8 mouse cellular contexts compared by ENCODE assay signal in the genomic region with DNA sequence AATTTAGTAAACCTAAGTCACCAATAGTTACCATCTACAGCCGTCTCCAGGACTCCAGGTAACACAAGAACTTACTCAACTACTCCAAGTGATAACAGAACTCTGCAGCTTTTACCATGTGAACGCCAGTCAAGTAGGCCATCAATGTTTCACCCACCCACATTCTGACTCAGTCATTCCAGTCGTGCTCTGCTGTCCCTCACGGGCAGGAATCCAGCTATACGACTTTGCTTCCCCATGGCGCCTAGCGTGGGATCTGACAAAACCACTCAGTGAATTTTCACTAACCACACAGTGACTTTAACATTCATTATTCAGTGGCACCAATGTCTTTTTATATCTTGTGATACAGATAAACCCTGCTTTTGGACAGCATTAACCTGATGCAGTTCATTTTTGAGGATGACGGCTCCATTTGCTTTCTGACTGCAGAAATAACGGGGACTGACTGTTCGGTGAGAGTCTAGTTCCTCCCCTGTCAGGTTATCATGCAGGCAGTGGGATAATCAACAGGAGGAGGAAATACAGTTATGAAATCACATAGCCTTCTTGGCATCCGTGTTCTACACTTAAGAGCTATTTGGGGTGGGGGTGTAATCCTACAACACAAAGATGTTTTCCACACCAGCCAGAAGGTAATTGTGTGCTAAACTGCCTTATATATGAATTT.
DNase-seq lines count a peak whose midpoint lies in the region; ATAC-seq and TF ChIP-seq lines count a peak whose summit lies in the region.

No protein-coding gene starts in this region.

- H3K27me3 ChIP-seq in heart, embryonic 12.5 days (replicated peaks), result no peaks in the 10 kb centered on the region
- no peaks in the 10 kb centered on the region for H3K27me3 ChIP-seq in CH12.LX (replicated peaks)
- H3K27me3 ChIP-seq in forebrain, embryonic 10.5 days (ENCODE audit: poor library complexity, severe bottlenecking), result no peaks in the 10 kb centered on the region
- no peaks in the 10 kb centered on the region for H3K27me3 ChIP-seq in limb, embryonic 13.5 days

- H3K9ac ChIP-seq in heart, embryonic 12.5 days, result peak overlapping the region; percentile 22; the same call in 1 of the 2 replicates
- H3K9ac ChIP-seq in CH12.LX (ENCODE audit: insufficient read depth, low read depth), result no peak overlapping the region
- peak overlapping the region; percentile 100 for H3K9ac ChIP-seq in limb, embryonic 13.5 days

- no peak for ATAC-seq in heart, embryonic 12.5 days (ENCODE audit: insufficient number of reproducible peaks, low FRiP score)
- ATAC-seq in limb, embryonic 13.5 days (ENCODE audit: low FRiP score, low read depth), result no peak

- 47% methylated on average over 11 of the region's 11 CpGs for WGBS in heart, embryonic 12.5 days
- 93% methylated on average over 11 of the region's 11 CpGs for WGBS in forebrain, embryonic 10.5 days
- 86% methylated on average over 11 of the region's 11 CpGs for WGBS in limb, embryonic 13.5 days

- dilution Hi-C loops in CH12.LX (cut with MboI; ENCODE audit: extremely low pct_ligation_motif_present, extremely low pct_unique_long_range_greater_than_20kb, low sequenced_read_pairs), result no loop called here

- no peak for TF ChIP-seq RAD21 in CH12.LX (IDR thresholded peaks at IDR 0.05; ENCODE audit: low read depth, low read length)

- H3K4me2 ChIP-seq in heart, embryonic 12.5 days, result peak overlapping the region; percentile 79
- H3K4me2 ChIP-seq in CH12.LX (ENCODE audit: insufficient read depth, low read depth, poor library complexity, severe bottlenecking), result no peak overlapping the region
- H3K4me2 ChIP-seq in limb, embryonic 13.5 days (replicated peaks), result peak overlapping the region; percentile 63

- H3K79me2 ChIP-seq in CH12.LX (replicated peaks; ENCODE audit: control insufficient read depth, extremely low read depth, insufficient read depth, poor library complexity, severe bottlenecking), result peaks cover 18% of the 10 kb centered on the region

- TF ChIP-seq EP300 in CH12.LX (IDR thresholded peaks at IDR 0.05; ENCODE audit: low read length), result no peak

- peaks cover 3% of the 10 kb centered on the region; the same call in 1 of the 2 replicates for H3K9me3 ChIP-seq in heart, embryonic 12.5 days (replicated peaks)
- H3K9me3 ChIP-seq in CH12.LX (replicated peaks; ENCODE audit: low read length), result no peaks in the 10 kb centered on the region
- peaks cover 19% of the 10 kb centered on the region for H3K9me3 ChIP-seq in forebrain, embryonic 10.5 days
- peaks cover 3% of the 10 kb centered on the region; the same call in 1 of the 2 replicates for H3K9me3 ChIP-seq in limb, embryonic 13.5 days

- in situ Hi-C loops in CH12.LX (cut with MboI; ENCODE audit: low pct_ligation_motif_present, low pct_unique_long_range_greater_than_20kb, low sequenced_read_pairs), result no loop called here

- H3K27ac ChIP-seq in heart, embryonic 12.5 days (ENCODE audit: poor library complexity, severe bottlenecking), result peak overlapping the region; percentile 35
- no peak overlapping the region for H3K27ac ChIP-seq in CH12.LX (ENCODE audit: insufficient read depth, low read depth)
- H3K27ac ChIP-seq in forebrain, embryonic 10.5 days, result no peak overlapping the region
- peak overlapping the region; percentile 100 for H3K27ac ChIP-seq in limb, embryonic 13.5 days

- TF ChIP-seq POLR2A in CH12.LX (IDR thresholded peaks at IDR 0.05; ENCODE audit: low read depth, low read length), result no peak

- H3K4me1 ChIP-seq in heart, embryonic 12.5 days (replicated peaks), result peaks cover 24% of the 10 kb centered on the region
- H3K4me1 ChIP-seq in CH12.LX (ENCODE audit: control insufficient read depth in 1 of 2, insufficient read depth in 2 of 2), result peaks cover 5 to 27% of the 10 kb centered on the region in 2 experiments; a peak in 3 of 4 replicates
- H3K4me1 ChIP-seq in forebrain, embryonic 10.5 days, result peaks cover 33% of the 10 kb centered on the region
- peaks cover 22% of the 10 kb centered on the region for H3K4me1 ChIP-seq in limb, embryonic 13.5 days

- DNase-seq in heart, adult 18-20 months, result no peak
- peak; percentile 38 for DNase-seq in CH12.LX (ENCODE audit: extremely low read depth)
- no peak for DNase-seq in forebrain, embryonic 10.5 days (ENCODE audit: extremely low spot score, low spot score)
- DNase-seq in ovary, adult 18-20 months (ENCODE audit: low spot score), result no peak
- DNase-seq in layer of hippocampus, adult 9-10 months (ENCODE audit: low spot score), result no peak
- no peak for DNase-seq in kidney, adult 8-10 months

- TF ChIP-seq CTCF in CH12.LX (conservative IDR thresholded peaks at IDR 0.05 in 1 of 2, IDR thresholded peaks at IDR 0.05 in 1 of 2; ENCODE audit: low read depth in 2 of 2, low read length in 2 of 2), result no peak

- H3K36me3 ChIP-seq in heart, embryonic 12.5 days, result peaks cover 30% of the 10 kb centered on the region
- H3K36me3 ChIP-seq in CH12.LX (replicated peaks in 1 of 2; ENCODE audit: control insufficient read depth in 1 of 2, insufficient read depth in 1 of 2, low read length in 1 of 2), result peaks cover 0 to 18% of the 10 kb centered on the region in 2 experiments
- peaks cover 50% of the 10 kb centered on the region for H3K36me3 ChIP-seq in forebrain, embryonic 10.5 days (replicated peaks)
- peaks cover 34% of the 10 kb centered on the region for H3K36me3 ChIP-seq in limb, embryonic 13.5 days

- peak overlapping the region; percentile 100 for H3K4me3 ChIP-seq in heart, embryonic 12.5 days
- H3K4me3 ChIP-seq in CH12.LX (replicated peaks in 1 of 3; ENCODE audit: low read depth in 2 of 3, low read length in 2 of 3, poor library complexity in 1 of 3), result no peak overlapping the region
- peak overlapping the region; percentile 89 for H3K4me3 ChIP-seq in forebrain, embryonic 10.5 days
- H3K4me3 ChIP-seq in limb, embryonic 13.5 days, result peak overlapping the region; percentile 96

TF ChIP-seq in CH12.LX, 34 proteins besides CTCF, POLR2A, EP300 and RAD21:
- TF ChIP-seq SIN3A (IDR thresholded peaks at IDR 0.05; ENCODE audit: low read length) (no peak), POLR2AphosphoS2 (IDR thresholded peaks at IDR 0.05; ENCODE audit: low read depth, low read length) (peak; percentile 28; the same call in 1 of the 2 replicates)
TF ChIP-seq in CH12.LX: peak in this region for 1.

Comparison
In these comparisons a context has a peak if more than half of its experiments do, and no peak if none do; other contexts are left out.
1. H3K27ac ChIP-seq: peak in heart, embryonic 12.5 days (single experiment) and limb, embryonic 13.5 days (single experiment); none in CH12.LX (single experiment) and forebrain, embryonic 10.5 days (single experiment).
2. H3K4me3 ChIP-seq: peak in heart, embryonic 12.5 days (single experiment), forebrain, embryonic 10.5 days (single experiment) and limb, embryonic 13.5 days (single experiment); none in CH12.LX (0 of 3).